Mouse (Mus musculus) kidney, adult 18-20 months (tissue): Measurements from ENCODE around the gene Wdr26.
A peak's percentile ranks its signal among the peaks of the same experiment; 100 is the strongest.

ENCODE experiments used
- DNase-seq: peaks from one replicate; pipeline ENCODE4 v3.0.0; 2021

Wdr26 gene

DNA sequence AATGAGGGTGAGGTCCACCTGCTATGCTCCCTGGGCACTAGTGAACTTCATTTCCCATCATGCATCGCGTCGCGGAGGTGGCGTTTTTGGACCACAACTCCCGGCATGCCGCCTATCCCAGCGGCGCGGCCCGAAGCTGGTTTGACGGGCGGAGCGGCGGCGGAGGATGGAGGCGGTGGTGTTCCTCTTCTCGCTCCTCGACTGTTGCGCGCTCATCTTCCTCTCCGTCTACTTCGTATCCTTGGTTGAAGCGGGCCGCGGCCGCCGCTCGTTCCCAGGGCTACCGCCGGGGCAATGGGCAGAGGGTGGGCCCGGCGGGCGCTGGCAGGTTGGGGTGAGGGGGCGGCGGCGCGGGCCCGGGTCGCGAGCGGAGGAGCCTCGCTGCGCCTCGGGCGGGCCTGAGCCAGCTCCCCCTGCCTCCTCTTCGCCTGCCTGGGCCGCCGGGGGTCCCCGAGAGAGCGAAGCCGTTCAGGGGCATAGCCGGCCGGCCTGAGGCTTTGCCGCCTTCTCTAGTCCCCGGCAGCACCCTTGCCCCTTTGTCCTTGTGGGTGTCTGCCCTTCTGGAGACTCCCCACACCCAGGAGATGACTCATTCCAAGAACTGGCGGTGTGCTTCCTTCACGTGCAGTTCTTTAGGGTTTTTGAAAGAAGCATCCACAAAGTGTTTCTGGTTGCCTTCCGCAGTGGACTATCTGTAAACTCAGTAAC lies 60.8 kb downstream of the Wdr26 start:
- peak; percentile 88 for DNase-seq

DNA sequence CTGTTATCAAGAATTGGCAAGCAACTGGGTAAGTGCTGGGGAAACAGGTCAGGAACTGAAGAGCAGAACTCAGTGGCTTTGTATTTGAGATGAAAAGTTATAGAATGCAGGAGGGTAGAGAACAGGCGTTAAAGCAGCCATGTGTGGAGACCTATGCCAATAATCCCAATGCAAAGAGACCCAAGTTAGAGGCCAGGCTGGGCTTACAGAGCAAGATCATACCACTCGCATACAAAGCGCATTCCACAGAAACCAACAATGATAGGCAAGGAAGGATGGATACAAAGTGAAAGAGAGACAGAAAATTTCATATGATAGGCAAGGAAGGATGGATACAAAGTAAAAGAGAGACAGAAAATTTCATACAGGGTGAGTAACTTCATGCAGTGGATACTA lies 61.4 kb downstream of the Wdr26 start:
- no peak for DNase-seq

GRCm38 (mm10) chr1:181149373-181150017 lies 62.3 kb downstream of the Wdr26 start:
- DNase-seq = no peak

- peak; percentile 35 for DNase-seq
Observed at GRCm38 (mm10) chr1:181148540-181148939, 63.3 kb downstream of the Wdr26 start.

- DNase-seq = no peak
Observed at GRCm38 (mm10) chr1:181146187-181146586, 65.6 kb downstream of the Wdr26 start.

DNA sequence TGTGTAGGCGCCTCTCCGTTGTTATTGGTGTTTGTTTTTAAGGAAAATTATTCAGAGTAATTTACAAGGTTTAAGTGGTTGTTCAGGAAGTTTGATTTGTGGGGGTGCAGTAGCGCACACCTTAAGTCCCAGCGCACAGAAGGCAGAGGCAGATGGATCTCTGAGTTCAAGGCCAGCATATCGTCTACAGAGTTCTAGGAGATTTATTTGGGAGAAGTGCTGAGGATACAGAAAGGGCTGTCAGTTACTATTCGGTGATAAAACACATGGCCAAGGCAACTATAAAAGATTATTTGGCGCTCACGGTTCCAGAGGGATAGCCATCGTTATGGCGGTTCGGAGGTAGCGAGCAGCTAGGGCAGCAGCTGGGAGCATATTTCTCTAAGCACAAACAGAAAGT lies 66.8 kb downstream of the Wdr26 start:
- no peak for DNase-seq

DNA sequence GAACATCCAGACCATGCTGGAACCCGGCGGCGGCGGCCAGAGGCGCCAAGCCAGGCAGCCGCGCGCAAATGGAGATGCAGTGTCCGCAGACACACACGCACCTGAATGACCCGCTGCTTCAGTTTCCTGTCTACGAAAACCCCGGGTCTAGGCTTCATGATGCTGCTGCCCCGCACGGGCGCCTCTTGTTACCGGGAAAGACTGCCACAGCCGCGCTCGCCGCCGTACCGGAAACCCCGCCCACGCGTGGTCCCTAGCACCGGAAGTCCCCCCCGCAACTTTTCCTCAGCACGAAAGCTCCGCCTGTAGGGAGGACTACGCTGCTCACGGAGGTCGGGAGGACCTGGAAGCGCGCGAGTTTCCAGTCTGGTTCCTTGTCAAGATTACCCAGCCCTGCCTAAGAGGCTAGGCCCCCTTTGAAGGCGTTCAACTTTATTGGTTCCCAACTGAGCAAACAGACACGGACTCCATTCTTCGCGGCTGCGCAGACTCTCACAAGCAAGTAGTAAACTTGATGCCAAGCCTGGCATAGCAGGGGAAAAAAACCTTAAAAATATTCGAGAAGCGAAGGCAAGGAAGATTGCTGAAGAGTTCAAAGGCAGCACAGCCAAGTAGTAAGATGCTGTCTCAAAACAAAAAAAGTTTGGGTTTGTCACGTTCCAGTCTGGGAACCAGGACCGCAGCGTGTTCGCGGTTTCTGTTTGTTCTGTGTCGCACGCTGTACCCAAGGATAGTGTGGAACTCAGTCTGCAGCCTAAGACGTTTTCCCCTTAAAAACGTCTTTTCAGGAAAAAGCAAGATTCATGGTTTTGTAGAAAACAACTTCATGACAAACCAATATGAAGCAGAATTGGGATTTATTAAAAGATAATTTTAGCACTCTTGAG lies 67.6 kb downstream of the Wdr26 start, which contains the start of the genes Nvl and Cnih4:
Gene Nvl, minus strand, starts transcription at position 255 of the 887 bp plus-strand sequence.
Gene Cnih4, plus strand, starts transcription at position 744 of the 887 bp plus-strand sequence.
- peak; percentile 95 for DNase-seq

DNA sequence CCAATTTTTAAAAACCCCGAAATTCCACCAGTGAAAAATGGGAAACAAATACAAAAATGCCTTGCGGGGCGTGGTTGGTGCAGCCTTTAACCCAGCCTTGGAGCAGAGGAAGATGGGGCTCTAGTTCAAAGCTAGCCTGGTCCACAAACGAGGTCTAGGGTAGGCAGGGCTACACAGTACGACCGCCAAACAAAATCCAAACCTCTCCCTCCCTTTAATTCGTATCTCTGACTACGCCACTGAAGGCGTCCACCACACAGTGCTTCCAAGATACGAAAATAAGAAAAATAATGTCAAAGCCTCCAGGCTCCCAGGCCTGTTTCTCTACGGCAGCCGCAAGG lies 68.2 kb downstream of the Wdr26 start:
- no peak for DNase-seq

GRCm38 (mm10) chr1:181138730-181139129 lies 73.1 kb downstream of the Wdr26 start:
- DNase-seq = no peak

DNA sequence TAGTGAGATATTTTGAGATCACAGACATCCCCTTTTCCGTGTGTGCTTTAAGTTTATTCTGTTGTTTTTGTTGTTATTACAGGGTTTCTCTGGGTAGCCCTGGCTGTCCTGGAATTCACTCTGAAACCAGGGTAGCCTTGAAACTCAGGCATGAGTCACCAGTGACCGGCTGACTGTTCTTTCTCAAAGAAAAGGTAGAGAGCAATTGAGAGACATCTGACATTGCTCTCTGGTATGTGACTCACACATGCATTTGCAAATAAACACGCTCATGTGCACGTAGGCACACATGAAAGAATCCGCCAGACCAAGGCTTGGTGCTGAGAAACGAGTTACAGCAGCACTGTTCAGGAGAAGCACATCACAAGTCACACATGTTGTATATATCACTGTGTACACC lies 79.9 kb downstream of the Wdr26 start:
- no peak for DNase-seq

GRCm38 (mm10) chr1:181126766-181127165 lies 85.0 kb downstream of the Wdr26 start:
- no peak for DNase-seq

- DNase-seq = no peak
Observed at GRCm38 (mm10) chr1:181125916-181126315, 85.9 kb downstream of the Wdr26 start.

- no peak for DNase-seq
Observed at GRCm38 (mm10) chr1:181124145-181124544, 87.7 kb downstream of the Wdr26 start.
